Mouse (Mus musculus): ENCODE data around the gene Nkain1.

GRCm38 (mm10) chr4:130563260-130563756, 10.7 kb downstream of the Nkain1 start:
- TF ChIP-seq CTCF (IDR thresholded peaks at IDR 0.05; ENCODE audit: control insufficient read depth, insufficient read depth, insufficient replicate concordance, low read depth, low read length): no peak
- TF ChIP-seq POLR2A (IDR thresholded peaks at IDR 0.05; ENCODE audit: control insufficient read depth, low read depth, low read length): no peak
